Mouse (Mus musculus) bone marrow, adult 2 months (tissue): Measurements from ENCODE around the gene Glb1l. TPM values are rescaled to one million over a fixed set of nuclear protein-coding genes. Genes with fewer than 3 reads are reported as not detected.

Experiments used
- H3K27ac ChIP-seq: fragments of 200-500 bp; 2 replicates; pipeline ENCODE4 v1.5.1; 2012; ENCODE audit warnings: low read depth, mild to moderate bottlenecking, control low read depth, inconsistent platforms, low read length; ENCODE audit not compliant: control insufficient read depth, poor library complexity, insufficient read depth
- H3K4me1 ChIP-seq: fragments of 200-500 bp; 2 replicates; pipeline ENCODE4 v1.6.1; 2011; ENCODE audit warnings: low read length; ENCODE audit not compliant: control insufficient read depth, insufficient read depth
- H3K4me3 ChIP-seq: fragments of 200-500 bp; replicated peaks from 2 replicates; pipeline ENCODE3; 2011; ENCODE audit warnings: mild to moderate bottlenecking, low read depth, low read length, control low read depth; ENCODE audit not compliant: control insufficient read depth
- CTCF ChIP-seq: fragments of 200-500 bp; IDR thresholded peaks from 2 replicates; pipeline ENCODE4 v1.5.1; 2011; ENCODE audit warnings: low read length, control low read depth; ENCODE audit not compliant: control insufficient read depth, insufficient read depth
- POLR2A ChIP-seq: fragments of 200-500 bp; IDR thresholded peaks from 2 replicates; pipeline ENCODE4 v1.6.1; 2011; ENCODE audit warnings: low read depth, mild to moderate bottlenecking, control low read depth, low read length, borderline replicate concordance; ENCODE audit not compliant: control insufficient read depth
- WGBS: fragments of 180-500 bp; shearing (Covaris S2); methylation state at CpG from one replicate; pipeline ENCODE4 v1.1.7; 2018; 5-methylcytosine and 5-hydroxymethylcytosine counted together
- polyA plus RNA-seq: library from polyadenylated mRNA; stranded (reverse); fragments of >200 nt; gene quantifications from 2 replicates; pipeline ENCODE4 v1.2.4, GENCODE M21; 2011; ENCODE audit warnings: low replicate concordance; ENCODE audit not compliant: missing spikeins, insufficient read depth, insufficient read length

Gene Glb1l
- polyA plus RNA-seq, 1 experiment: 43.6 TPM

GRCm38 (mm10) chr1:75180741-75181140, 29.9 kb downstream of the Glb1l start:
- Histone ChIP-seq H3K4me1 (no peaks in the 10 kb centered on the region; the same call in 1 of the 2 replicates), H3K27ac (no peak overlapping the region), H3K4me3 (no peak overlapping the region)
- WGBS: 38% methylated on average over 7 of the region's 7 CpGs
- TF ChIP-seq POLR2A: no peak
- TF ChIP-seq CTCF: no peak

- Histone ChIP-seq H3K4me3 (peak within 1 kb of the TSS; percentile 78), H3K27ac (peak within 1 kb of the TSS; percentile 94), H3K4me1 (no peaks in the 10 kb centered on the region; the same call in 1 of the 2 replicates)
- TF ChIP-seq CTCF (0 out of 2 replicates have a peak, but pooled peaks have one; percentile 2), POLR2A (peak; percentile 92; the same call in 1 of the 2 replicates)
- under 1% methylated on average over 31 of the region's 31 CpGs for WGBS
These were observed 30.5 kb downstream of the Glb1l start, which contains the start of gene Abcb6 for GRCm38 (mm10) chr1:75180105-75180590. TSS of gene Abcb6 (minus strand) at chr1:75180392.

GRCm38 (mm10) chr1:75179334-75180104, 31.1 kb downstream of the Glb1l start:
- under 1% methylated on average over 23 of the region's 23 CpGs for WGBS
- H3K4me1 ChIP-seq: no peaks in the 10 kb centered on the region; the same call in 1 of the 2 replicates
- TF ChIP-seq CTCF (no peak), POLR2A (no peak)
- H3K4me3 ChIP-seq: peak overlapping the region; percentile 78
- peak overlapping the region; percentile 94 for H3K27ac ChIP-seq

- TF ChIP-seq CTCF (no peak), POLR2A (peak; percentile 71; the same call in 1 of the 2 replicates)
- 4% methylated on average over 58 of the region's 59 CpGs for WGBS
- H3K4me3 ChIP-seq: peak within 1 kb of the TSS; percentile 70
- peaks cover 1% of the 10 kb centered on the region; the same call in 1 of the 2 replicates for H3K4me1 ChIP-seq
- H3K27ac ChIP-seq: peak within 1 kb of the TSS; percentile 87
These were observed 41.8 kb downstream of the Glb1l start, which contains the start of gene Zfand2b for GRCm38 (mm10) chr1:75168472-75169464. TSS of gene Zfand2b (plus strand) at chr1:75168646.

- no peak for TF ChIP-seq CTCF
- TF ChIP-seq POLR2A: no peak
- peak overlapping the region; percentile 73 for H3K27ac ChIP-seq
- 6% methylated on average over 7 of the region's 7 CpGs for WGBS
- H3K4me1 ChIP-seq: peaks cover 1% of the 10 kb centered on the region; the same call in 1 of the 2 replicates
- peak overlapping the region; percentile 70 for H3K4me3 ChIP-seq
These were observed 42.5 kb downstream of the Glb1l start for GRCm38 (mm10) chr1:75168093-75168471.

- Histone ChIP-seq H3K27ac (no peak overlapping the region), H3K4me3 (no peak overlapping the region)
These were observed 50.4 kb downstream of the Glb1l start for GRCm38 (mm10) chr1:75160256-75160617.

GRCm38 (mm10) chr1:75159540-75160255, 50.9 kb downstream of the Glb1l start:
- 64% methylated on average over 5 of the region's 5 CpGs for WGBS
- Histone ChIP-seq H3K27ac (peak overlapping the region; percentile 52; the same call in 1 of the 2 replicates), H3K4me1 (peaks cover 2% of the 10 kb centered on the region)

More at GRCm38 (mm10) chr1:75160256-75160617, 50.4 kb downstream of the Glb1l start:
- peaks cover 2% of the 10 kb centered on the region for H3K4me1 ChIP-seq
- TF ChIP-seq CTCF: no peak
- TF ChIP-seq POLR2A: no peak
- 73% methylated on average over 4 of the region's 4 CpGs for WGBS

GRCm38 (mm10) chr1:75158990-75159389, 51.6 kb downstream of the Glb1l start:
- Histone ChIP-seq H3K27ac (no peak overlapping the region), H3K4me1 (peaks cover 2% of the 10 kb centered on the region), H3K4me3 (no peak overlapping the region)
- TF ChIP-seq POLR2A: no peak
- no peak for TF ChIP-seq CTCF

More at GRCm38 (mm10) chr1:75159540-75160255, 50.9 kb downstream of the Glb1l start:
- no peak for TF ChIP-seq POLR2A
- no peak overlapping the region for H3K4me3 ChIP-seq
